Mouse (Mus musculus) liver, adult (tissue): ENCODE measurements at regions not wholly inside any gene's neighbourhood (a gene's known extent, or its start where the extent isn't known, plus 50 kb on each side); places are given as distances from the start of the nearest gene placed in this dataset.

Source experiments
- GATA4 ChIP-seq: IDR thresholded peaks from 2 replicates; pipeline ENCODE4 v1.6.1; 2014; ENCODE audit warnings: mild to moderate bottlenecking, low read length; ENCODE audit not compliant: insufficient replicate concordance

DNA sequence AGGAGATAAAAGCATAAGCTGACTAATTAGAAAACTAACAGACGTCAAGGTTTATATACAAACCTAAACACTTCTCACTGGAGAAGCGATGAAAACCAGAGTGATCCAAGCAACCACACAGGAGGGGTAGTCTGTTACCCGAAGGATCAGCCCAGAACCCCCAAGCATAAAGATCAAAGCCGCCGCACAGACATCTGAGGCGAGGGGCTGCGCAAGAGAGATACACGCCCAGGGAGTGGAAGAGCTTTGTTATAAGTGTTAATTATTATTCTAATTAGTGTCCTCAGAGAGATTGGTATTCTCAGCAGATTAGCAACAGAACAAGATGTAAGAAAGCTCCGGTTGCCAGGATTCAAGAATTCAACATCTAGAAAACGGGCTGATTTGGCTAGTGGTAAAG lies 281.2 kb downstream of the Atp23 start:
- no peak for TF ChIP-seq GATA4

DNA sequence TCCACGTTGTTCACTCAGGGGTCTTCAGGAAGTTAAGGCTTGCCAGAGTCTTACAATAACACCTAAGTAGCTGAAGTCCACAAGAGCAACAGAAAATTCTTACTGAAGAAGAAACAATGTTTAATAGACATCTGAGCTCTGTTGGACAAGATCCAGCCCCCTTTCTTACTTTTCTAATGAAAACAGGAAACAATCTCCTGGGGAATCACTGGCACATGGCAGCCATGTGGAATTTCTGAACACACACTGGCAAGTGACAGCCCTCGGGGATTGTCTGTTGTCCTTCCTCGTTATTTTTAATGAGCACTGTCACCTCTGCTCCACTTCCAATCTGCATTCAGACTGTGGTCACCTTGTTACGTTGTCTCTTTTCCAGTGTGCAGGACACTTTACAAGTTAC lies 288.9 kb downstream of the Atp23 start:
- no peak for TF ChIP-seq GATA4

DNA sequence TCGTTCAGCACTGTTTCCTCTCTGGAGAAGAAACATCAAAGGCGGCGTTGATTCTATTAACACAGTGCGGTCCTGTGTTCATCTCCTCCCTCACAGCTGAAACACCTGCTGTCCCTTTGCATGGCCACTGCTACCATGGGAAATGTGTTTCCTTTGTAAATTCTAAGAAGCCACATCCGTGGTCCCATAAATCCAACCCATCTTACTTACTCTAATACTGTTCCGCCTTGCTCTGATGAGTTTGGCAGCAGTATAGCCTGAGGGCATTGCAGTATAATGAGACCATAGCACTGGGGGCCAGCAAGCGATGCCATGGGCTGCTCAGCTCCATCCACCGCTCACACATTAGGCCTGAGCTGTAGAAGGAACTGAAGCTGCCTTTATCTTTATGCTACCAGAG lies 290.6 kb downstream of the Atp23 start:
- no peak for TF ChIP-seq GATA4

DNA sequence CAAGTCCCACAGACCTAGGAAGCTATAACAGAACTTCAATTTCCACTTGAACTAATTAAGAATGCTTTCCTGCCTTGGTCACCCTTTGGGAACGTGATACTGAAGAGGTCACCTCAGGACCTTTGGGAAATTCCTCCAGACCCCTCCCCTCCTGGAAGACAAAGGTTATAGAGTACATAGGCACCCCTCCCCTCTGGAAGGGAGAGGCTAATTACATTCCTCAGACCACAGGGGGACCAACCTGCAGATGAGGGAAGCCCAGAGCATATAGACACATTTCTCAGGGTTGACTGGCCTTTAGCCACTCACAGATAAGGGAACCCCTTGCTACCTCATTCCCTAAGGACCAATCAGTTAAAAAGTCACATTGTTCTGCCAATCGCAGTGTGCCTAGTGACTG lies 301.5 kb downstream of the Atp23 start:
- no peak for TF ChIP-seq GATA4

DNA sequence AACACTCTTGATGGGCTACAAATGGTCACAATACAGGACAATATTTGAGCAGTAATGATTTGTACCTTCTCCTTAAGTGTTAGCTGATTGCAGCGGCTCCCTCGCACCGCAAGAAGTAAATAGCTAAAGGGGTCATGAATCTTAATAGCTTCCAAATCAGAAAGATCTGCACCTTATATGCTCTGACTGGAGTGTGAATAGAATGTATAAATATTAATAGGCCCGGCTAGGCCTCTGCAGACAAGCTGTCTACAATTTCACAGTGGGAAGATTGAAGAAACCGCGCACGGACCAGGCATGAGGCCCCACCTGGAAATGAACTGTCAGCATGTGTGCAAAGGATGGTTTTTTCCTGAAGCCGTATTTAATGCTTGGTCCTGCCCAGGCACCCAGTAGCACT lies 333.0 kb downstream of the Atp23 start:
- no peak for TF ChIP-seq GATA4

DNA sequence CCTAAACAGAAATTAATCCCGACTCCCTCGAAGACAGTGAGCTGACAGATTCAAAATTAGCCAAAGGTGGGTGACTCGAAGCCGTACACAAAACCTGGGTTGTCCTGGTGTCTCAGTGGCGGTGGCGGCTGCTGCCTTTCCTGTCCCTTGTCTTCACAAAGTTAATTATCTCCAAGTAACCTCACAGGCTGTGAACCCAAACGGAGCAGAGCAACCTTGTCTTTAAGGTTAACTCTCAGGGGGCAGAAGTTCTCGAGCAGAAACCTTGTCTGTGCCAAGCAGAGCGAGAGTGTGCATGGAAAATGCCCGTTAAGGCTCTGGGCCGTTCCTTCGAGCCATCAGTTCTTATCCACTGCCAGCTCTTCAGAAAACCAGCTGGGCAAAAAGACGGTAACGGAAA lies 335.8 kb downstream of the Atp23 start:
- TF ChIP-seq GATA4: no peak

DNA sequence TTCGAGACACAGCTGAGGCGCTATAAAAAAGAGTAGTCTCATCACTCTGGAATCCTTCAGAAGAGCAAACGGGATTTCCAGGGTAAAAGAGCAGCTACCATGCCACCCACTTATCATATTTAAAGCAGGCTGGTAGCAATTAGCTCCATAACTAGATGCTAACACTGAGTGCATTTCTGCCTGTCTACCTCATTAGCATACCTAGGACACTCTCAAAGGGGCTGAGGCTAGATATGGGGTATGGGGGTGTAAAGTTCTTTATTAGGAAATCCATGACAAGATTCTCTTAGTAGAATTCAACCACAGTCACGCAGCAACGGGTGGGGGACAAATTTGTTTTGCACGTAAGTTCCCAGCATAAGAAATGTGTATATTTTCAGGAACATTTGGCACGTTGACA lies 346.1 kb downstream of the Atp23 start:
- no peak for TF ChIP-seq GATA4

DNA sequence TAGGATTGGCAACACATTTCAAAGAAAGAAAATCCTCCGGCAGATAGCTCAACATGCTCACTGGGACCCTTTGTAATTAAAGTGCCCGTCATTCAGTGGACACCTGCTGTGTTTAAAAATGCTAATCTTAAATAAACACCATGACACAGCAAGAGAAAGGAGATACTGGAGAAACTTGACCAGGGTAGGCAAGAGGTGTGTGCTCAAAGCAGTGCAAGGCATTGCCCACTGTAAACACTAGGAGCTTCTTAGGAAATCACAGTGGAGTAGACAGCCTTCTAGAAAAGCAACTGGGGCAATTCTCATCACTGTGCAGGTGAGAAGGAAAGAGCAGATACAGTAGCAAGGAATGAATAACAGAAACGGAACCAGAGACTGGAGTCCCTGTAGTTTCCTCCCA lies 369.2 kb downstream of the Atp23 start:
- no peak for TF ChIP-seq GATA4

DNA sequence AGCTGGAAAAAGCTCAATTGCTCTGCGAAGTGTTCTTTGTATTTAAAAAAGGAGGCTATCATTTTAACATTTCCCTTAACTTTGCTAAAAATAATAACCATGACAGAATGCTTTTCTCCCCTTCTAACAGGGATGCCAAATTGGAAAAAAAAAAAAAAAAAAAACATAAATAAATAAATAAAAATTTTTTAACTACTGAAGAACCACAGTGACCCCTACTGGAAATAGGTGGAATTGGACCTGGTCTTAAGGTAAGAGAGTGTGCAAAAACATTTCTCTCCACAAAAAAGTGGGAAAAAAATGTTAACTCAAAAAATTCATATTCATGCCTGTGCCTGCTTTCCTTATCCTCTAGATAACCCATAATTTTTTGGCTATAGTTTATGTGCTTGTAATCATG lies 369.8 kb downstream of the Atp23 start:
- TF ChIP-seq GATA4: no peak

DNA sequence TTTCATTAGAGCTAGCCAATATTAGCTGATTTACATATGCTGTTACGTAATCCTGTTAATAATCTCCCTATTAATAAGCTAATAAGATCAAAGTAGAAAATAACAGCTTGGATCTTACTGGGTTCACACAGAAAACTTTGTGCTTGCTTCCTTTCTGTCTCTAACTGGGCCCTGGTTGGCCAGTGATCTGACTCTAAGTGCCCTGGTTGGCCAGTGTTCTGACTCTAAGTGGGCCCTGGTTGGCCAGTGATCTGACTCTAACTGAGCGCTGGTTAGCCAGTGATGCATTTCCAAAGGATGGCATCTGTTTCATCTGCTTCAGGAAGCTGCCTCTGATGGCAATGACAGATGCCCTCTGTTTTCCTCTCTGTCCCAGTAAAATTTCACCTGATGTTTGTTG lies 372.4 kb downstream of the Atp23 start:
- TF ChIP-seq GATA4: no peak

DNA sequence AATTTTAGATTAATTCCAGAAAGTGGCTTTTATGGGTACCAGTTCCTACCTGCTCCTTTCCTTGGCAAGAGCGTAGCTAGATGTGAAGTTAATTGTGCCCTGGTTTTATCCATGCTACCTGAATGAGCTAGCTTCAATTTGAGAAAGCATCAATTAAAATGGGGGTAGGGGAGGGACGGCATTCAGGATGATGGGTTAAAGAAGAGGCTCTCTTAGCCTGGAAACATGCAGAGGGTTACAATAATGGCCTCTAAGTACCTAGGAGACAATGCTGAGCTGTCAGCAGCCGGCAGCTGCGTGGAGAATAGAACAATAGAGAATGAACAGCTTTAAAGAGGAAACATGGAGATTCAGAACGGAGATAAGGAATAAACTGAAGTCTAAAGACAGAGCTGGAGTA lies 375.0 kb downstream of the Atp23 start:
- no peak for TF ChIP-seq GATA4

DNA sequence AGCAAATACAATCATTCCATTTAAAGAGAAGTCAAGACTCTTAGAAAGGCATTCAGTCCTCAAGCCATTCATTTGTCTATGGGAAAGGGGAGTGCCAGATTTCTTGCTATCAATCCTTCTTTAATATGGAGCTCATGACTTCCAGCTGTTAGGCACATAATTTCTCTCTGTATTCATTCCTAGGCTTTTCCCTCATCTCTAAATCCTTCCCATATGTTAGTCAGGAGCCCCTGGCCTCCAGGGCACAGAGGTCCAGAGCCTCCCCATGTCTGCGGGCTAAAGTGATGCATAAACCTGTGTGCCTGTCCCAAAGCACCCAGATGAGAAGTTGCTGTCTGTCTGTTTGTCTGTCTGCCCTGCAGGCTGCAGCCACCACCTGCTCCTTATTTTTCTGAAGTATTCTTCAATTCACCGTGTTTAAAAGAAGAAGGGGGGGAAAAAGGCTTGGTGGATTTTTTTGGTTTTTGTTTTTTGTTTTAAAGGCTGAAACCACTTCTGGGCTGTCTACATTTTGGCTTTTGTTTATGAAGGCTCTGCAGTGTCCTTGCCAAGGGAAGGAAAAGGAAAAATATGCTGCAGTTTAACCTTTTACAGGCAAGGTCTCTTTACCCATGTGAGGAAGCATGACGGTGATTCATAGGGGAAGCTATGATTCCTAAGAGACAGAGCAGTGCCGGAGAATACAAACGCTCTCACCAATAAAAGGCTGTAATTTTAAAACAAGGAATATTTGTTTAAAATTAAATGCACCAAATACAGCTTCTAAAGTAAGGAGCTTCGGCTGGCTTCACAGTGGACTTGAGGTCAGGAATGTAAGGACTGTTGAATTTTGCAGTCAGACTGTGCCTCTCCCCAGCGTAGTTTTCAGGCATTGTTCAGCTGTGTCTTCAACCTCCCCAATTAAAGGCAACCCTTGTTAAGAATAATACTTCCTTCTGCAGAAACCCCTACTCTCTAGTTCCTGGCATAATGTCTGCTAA lies 379.0 kb downstream of the Atp23 start:
- TF ChIP-seq GATA4: no peak

DNA sequence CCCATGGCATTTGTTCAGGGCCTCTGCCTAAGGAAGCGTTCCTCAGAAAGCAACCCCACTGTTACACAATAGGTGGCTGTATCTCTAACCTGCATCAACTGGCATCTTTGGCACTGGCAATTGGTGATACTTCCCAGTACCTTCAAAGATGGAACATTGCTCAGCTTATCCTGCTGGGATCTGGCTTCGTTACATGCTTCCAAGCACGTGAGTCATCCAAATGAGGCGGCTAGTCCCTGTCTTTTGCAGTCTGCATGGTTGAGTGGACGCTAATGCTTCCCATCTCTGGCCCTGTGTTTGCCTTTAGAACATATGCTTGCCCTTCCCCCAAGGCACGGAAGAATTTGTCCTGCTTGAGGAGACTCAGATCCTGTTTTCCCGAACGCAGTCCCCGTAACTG lies 380.2 kb downstream of the Atp23 start:
- TF ChIP-seq GATA4: no peak

DNA sequence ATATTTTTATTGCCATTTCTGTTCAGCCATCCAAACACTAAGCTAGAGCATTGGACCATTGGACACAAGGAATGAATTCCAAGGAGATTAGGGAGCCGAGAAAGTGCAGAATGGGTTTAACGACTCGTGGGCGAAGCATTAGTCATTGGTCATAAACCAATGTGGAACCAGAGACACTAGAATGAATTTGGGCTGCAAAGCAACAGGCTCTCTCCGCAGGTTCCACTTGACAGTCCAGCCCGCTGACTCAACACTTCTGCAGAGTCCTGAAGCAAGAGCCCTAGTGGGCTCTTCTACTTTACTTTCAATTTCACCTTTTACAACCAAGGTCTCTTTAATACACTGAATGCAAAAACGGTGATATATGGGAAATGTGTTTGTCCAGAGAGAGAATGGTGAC lies 388.0 kb downstream of the Atp23 start:
- TF ChIP-seq GATA4: no peak

DNA sequence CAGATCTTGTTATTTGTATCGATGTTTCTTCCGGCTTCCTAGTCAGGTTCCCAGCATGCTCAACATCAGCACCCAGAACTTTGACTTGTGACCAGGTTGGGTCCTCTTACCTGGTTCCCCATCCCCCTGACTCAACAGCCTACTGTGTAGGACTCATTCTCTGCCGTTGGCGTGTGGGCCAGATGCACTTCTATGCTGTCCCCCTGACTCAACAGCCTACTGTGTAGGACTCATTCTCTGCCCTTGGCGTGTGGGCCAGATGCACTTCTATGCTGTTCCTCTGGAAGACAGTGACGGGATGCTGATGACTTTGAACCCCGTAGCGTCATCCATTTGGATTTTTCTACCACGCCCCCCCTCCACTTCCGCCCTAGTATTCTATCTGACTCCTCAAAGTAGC lies 389.6 kb downstream of the Atp23 start:
- no peak for TF ChIP-seq GATA4

DNA sequence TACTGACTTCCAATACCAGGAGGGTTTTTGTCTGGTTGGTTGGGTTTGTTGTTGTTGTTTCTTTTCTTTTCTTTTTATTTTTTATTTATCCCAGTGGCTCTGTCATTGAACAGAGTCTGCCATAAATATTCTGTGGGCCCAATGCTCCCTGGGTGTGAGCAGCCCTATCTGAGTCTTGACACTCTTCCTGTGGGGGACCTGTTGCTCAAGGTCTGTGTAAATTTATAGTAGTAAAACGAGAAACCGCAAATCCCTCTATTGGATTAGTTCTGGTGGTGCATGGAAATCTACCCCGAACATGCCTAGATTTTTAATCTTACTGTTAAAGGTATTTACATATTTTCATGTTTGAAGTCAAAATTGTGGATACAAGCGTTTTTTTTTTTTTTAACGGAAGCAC lies 395.2 kb downstream of the Atp23 start:
- TF ChIP-seq GATA4: no peak
